Mouse (Mus musculus): ENCODE results near the gene Anxa1. TPM values are rescaled to one million over a fixed set of nuclear protein-coding genes. Genes with fewer than 3 reads are reported as not detected.

Gene Anxa1
- polyA plus RNA-seq, 1 experiment from 2014 or later, result 152 TPM

DNA sequence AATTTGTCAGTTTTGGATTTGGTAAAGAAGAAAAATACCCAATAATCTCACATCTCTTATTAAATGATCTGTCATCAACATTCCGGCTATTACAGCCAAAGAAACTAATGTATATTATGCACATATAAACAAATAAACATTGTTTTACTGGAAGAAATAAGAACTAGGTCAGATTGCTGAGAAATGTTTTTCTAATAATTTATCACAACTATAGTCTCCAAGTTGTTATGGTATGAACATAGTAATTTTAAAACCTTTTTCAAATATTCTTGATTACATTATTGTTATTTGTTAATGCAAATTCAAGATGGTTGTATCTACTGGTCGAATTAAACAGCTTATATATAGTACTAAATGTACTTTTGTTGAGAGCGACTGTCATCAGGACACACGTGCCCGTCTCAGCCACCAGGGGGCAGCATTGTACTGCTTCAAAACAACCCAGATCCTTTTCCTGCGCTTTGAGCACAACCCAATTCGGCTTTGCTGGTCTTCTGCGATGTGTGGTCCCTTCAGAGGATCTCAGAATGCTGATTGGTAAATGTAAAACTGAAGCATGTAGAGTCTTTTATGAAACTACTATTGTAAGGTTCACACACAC, 45.3 kb downstream of the Anxa1 start:
- Histone ChIP-seq H3K4me3 (ENCODE audit: low read depth, low read length) (no peak overlapping the region), H3K27ac (ENCODE audit: low read depth) (no peak overlapping the region), H3K4me1 (ENCODE audit: insufficient read depth) (no peaks in the 10 kb centered on the region), H3K9ac (replicated peaks) (no peak overlapping the region), H3K4me2 (ENCODE audit: low read depth, low read length) (no peak overlapping the region), H3K27me3 (ENCODE audit: insufficient read depth, low read length) (no peaks in the 10 kb centered on the region), H3K36me3 (replicated peaks; ENCODE audit: insufficient read depth, low read length) (no peaks in the 10 kb centered on the region), H3K9me3 (ENCODE audit: low read length) (no peaks in the 10 kb centered on the region)
- 0 out of 2 replicates have a peak, but pooled peaks have one; percentile 41 for ATAC-seq
- WGBS (ENCODE audit: insufficient replicate concordance), result 17% methylated on average over 8 of the region's 8 CpGs
- peak; percentile 80 for DNase-seq
- no peak for TF ChIP-seq EP300 (IDR thresholded peaks at IDR 0.05; ENCODE audit: low read depth)
- peak; percentile 89 for TF ChIP-seq CTCF (IDR thresholded peaks at IDR 0.05; ENCODE audit: low read depth)

DNA sequence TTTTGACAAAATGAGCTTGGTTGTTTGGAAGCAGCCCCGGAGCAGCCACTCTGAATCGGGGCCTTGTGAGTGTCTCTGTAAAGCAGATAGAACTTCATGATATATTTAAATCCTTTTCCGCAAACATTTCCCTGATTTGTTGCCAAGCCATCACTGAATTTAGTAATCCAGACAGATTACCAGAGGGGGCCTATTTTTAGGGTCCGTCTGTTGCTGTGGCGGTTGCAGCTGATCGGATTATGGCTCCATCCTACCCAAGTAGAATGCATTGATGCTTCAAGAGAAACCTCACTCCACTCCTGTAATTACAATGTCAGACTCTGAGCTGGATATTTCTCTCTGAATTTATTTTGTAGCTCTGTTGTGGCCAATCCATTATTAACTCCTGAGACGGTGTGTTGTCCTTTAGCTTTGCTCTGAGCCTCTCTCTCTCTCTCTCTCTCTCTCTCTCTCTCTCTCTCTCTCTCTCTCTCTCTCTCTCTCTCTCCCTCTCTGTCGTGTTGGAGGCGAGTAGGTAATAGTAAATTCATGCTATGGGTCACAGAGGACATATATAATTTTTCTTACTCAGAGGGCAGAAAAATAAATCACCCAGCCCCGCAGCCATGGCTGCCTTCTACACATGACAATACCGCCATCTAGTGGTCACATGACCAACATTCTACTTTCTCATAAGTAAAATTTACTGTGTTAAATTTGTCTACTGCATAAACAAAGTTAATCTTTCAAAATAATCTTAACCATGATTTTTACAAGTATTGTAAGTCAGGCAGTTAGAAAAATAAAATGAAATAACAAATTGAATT, 46.0 kb downstream of the Anxa1 start:
- Histone ChIP-seq H3K9ac (replicated peaks) (no peak overlapping the region), H3K4me3 (ENCODE audit: low read depth, low read length) (no peak overlapping the region), H3K27ac (ENCODE audit: low read depth) (no peak overlapping the region), H3K4me1 (ENCODE audit: insufficient read depth) (no peaks in the 10 kb centered on the region), H3K36me3 (replicated peaks; ENCODE audit: insufficient read depth, low read length) (no peaks in the 10 kb centered on the region), H3K4me2 (ENCODE audit: low read depth, low read length) (no peak overlapping the region), H3K9me3 (ENCODE audit: low read length) (no peaks in the 10 kb centered on the region), H3K27me3 (ENCODE audit: insufficient read depth, low read length) (no peaks in the 10 kb centered on the region)
- TF ChIP-seq CTCF (IDR thresholded peaks at IDR 0.05; ENCODE audit: low read depth), result peak; percentile 73
- TF ChIP-seq EP300 (IDR thresholded peaks at IDR 0.05; ENCODE audit: low read depth), result no peak
- WGBS (ENCODE audit: insufficient replicate concordance), result 53% methylated on average over 11 of the region's 11 CpGs
- ATAC-seq (no peak), DNase-seq (peak; percentile 25)

DNA sequence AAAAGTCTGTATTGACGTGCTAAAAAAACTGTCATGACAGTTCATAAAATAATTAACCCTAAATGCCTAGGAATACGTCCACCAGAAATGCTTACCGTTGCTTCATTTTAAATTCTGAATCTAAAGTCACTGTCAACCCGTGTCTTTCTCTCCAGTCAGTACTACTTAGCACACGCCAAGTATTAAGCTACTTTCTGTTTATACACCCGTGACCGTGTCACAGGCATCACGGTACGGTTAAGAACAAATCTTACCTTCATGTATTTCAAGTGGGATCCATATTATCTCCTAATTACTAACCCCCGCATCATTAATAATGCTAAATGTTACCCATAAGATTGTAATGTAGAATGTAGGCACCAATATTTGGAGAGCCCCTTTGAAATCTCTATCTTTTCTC, 46.7 kb downstream of the Anxa1 start:
- Histone ChIP-seq H3K4me1 (ENCODE audit: insufficient read depth) (no peaks in the 10 kb centered on the region), H3K27me3 (ENCODE audit: insufficient read depth, low read length) (no peaks in the 10 kb centered on the region), H3K27ac (ENCODE audit: low read depth) (no peak overlapping the region), H3K4me3 (ENCODE audit: low read depth, low read length) (no peak overlapping the region), H3K4me2 (ENCODE audit: low read depth, low read length) (no peak overlapping the region), H3K9me3 (ENCODE audit: low read length) (no peaks in the 10 kb centered on the region), H3K36me3 (replicated peaks; ENCODE audit: insufficient read depth, low read length) (no peaks in the 10 kb centered on the region), H3K9ac (replicated peaks) (no peak overlapping the region)
- TF ChIP-seq CTCF (IDR thresholded peaks at IDR 0.05; ENCODE audit: low read depth), result no peak
- DNase-seq (no peak), ATAC-seq (no peak)
- 74% methylated on average over 10 of the region's 10 CpGs for WGBS (ENCODE audit: insufficient replicate concordance)

Other genes starting within 250 kb of the Anxa1 start
- 2.3 and 3.0 TPM in 2 replicates for gene Aldh1a1, start 101.8 kb upstream of the Anxa1 start, polyA plus RNA-seq (2015; fragmentation: Nextera tagmentation; extraction: Ambion mirVana)